Mouse (Mus musculus) B cell, adult 2 months (primary cell): ENCODE results near the gene Coq8a.

Experiments
- DNase-seq, 2 experiments: peaks; one replicate each; pipeline ENCODE4 v3.0.0; 2022

The Coq8a gene

DNA sequence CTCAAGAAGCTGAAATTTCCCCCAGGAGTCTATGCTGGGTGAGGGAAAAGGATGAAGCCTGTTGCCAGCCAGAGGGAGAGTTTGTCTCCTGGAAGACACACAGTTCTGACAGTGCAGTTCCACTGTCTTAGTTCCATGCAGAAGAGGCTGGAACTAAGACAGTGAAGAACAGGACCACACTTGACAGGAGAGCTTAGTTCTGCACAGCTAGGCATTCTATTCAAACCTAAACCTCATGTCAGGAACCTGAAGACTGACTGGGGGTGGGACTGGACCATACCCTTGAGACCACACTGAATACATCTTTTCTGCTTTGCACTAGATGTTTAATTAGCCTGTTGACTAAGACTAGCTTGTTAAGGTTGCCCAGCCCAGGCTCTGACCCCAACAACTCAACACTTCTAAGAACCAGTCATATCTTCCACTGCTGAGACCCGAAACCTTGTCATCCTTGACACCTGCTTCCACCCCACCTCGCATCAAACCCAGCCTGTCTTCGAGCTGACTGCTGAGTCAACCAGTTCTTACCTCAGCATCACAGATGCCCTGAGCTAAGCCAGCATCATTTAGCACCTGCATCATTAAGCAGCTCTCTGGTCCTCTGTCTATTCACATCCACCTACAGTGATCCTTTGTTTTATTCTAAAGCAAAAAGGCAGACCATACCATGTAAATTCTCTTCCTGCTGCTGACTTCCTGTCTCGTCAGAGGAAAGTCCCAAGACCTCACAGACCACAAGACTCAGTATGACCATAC is at the start of gene Coq8a:
Gene Coq8a, minus strand, starts transcription at position 644 of the 756 bp plus-strand sequence.
- DNase-seq: peak; percentile 80 to 84

- no peak for DNase-seq
Measured at GRCm38 (mm10) chr1:180248593-180249146, 49.3 kb upstream of the Coq8a start.

DNA sequence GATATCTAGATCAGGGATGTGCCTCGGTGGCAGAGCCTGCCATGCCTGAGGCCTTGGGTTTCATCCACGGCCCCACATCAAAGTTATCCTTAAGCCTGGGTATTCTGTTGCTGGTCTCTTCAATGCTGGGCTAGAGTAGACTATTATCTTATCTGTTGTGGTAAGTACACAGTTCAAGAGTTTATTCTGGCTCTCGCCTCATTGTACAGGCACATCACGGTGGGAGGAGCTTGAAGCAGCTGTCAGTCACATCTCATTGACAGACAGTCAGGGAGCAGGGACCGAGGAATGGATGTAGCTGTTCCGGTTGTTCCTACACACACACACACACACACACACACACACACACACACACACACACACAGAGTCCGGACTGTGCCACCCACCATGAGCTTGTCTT is 48.5 kb upstream of the Coq8a start:
- no peak for DNase-seq

GRCm38 (mm10) chr1:180245741-180246507 is 46.5 kb upstream of the Coq8a start:
- DNase-seq: no peak

- DNase-seq: no peak
Measured at GRCm38 (mm10) chr1:180231729-180232128, 32.3 kb upstream of the Coq8a start.

DNA sequence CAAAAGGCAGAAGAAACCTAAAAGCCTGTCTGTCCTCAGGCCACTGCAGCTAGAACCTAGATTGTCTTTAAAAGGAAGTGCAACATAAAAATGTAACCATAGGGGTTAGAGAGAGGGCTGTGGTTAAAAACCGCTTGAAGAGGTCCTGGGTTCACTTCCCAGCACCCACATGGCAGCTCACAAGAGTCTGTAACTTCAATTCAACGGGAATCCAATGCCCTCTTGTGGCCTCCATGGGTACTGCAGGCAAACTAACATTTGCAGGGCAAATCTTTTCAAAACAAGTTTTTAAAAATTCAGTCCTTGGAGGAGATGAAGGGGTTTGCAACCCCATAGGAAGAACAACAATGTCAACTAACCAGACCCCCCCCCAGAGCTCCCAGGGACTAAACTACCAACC is 31.2 kb upstream of the Coq8a start:
- DNase-seq: peak; percentile 66

GRCm38 (mm10) chr1:180229906-180230305 is 30.5 kb upstream of the Coq8a start:
- no peak for DNase-seq

- DNase-seq: no peak
Measured at GRCm38 (mm10) chr1:180228854-180229253, 29.5 kb upstream of the Coq8a start.

- peak in 1 of 2 experiments; percentile 9 for DNase-seq
Measured at GRCm38 (mm10) chr1:180226766-180227165, 27.4 kb upstream of the Coq8a start.

GRCm38 (mm10) chr1:180226221-180226713 is 26.9 kb upstream of the Coq8a start:
- peak in 1 of 2 experiments; percentile 56 for DNase-seq

- DNase-seq: peak; percentile 74 to 78
Measured at GRCm38 (mm10) chr1:180225500-180226220, 26.3 kb upstream of the Coq8a start.

DNA sequence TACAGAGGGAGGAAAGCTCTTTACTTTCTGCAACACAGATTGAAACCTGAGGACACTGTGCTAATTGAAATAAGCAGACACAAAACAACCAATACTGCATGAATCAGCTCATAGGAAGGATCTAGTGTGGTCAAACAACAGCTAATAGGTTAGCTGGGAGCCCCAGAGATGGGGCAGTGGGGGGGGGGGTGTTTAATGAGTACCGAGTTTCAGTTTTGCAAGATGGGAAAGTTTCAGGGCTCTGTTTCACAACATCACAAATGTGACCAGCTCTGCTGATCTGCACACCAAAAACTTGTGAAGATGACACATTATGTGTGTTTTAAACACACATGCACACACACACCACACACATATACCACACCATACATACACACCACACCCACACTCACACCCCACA is 22.6 kb upstream of the Coq8a start:
- DNase-seq: no peak

GRCm38 (mm10) chr1:180220791-180221542 is 21.6 kb upstream of the Coq8a start:
- DNase-seq: no peak

- no peak for DNase-seq
Measured at GRCm38 (mm10) chr1:180216541-180217276, 17.3 kb upstream of the Coq8a start.

DNA sequence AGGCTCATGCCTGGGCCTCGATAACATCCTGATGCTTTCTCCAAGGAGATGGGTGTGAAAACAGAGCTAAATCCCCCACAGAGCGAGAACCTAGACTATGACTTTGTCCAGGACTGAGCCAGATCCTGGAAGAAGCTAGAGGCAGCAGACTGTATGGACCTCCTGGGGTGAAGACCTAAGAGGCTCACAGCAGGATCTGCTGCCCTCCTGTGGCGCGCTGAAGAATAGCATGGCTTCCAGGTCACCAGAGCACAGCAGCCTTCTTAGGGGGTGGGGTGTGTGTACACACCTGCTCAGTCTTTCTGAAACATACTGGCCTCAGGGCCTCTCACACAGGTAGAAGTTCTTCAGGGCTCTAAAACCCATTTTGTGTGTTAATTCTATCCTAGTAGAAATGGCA is 15.6 kb upstream of the Coq8a start:
- peak; percentile 85 to 87 for DNase-seq

GRCm38 (mm10) chr1:180212911-180213310 is 13.5 kb upstream of the Coq8a start:
- DNase-seq: no peak

DNA sequence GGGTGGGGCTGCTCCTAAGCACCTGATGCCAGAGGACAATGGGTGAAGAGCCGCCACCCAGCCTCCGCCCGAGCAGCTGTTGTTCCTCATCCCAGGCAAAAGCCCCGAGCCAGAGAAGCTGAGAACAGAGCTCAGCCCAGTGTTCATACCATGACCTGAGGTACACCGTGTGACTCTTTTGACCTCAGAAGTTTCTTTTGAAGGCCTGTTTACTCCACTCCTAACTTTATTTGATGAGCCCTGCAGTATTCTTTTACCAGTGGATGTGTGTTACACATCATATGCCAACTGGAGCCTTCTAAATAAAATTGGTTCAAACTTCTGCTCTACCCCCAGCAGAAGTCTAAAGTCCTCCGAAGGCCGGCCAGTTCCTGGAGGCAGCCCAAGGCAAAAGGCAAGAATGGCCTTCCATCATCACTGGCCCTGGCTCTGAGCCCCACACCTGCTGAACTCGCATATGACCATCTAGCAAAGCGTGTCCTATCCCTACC is 11.4 kb upstream of the Coq8a start:
- no peak for DNase-seq

DNA sequence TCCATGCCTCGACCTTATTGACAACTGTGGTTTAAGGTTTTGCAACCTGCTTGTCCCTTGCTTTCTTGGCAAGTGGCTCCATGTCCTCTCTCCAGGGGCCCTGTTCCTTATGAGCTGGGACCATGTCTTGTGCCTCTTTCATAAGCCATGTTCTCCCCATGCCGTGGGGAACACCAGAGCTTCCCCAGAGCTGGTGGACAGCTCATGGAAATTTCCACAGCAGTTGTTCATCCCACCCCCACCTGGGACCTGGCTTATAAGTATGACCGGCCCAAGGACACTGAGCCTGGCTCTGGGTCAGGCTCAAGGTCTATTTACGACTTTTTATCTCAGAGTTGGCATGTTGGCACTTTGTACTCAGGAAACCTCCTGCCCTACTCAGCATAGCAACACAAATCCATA is 10.6 kb upstream of the Coq8a start:
- no peak for DNase-seq

DNA sequence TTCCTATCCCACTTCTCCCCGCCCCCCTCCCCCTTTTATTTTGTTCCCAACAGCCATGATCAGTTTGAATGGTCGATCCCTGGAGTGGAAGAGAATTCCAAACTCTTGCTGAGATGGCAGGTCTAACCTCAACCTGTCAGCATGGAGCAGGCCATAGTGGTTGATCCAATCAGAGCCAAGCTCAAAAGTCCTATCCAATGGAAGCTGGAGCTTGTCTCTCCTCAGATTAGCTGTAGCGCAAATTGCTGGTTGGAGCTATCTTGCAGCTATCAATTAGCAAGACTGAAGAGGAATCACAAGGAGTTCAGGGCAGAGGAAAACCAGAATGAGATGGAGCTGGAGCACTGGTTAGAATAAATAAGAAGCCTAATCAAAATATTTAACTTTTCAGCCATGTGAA is 9.0 kb upstream of the Coq8a start:
- no peak for DNase-seq

DNA sequence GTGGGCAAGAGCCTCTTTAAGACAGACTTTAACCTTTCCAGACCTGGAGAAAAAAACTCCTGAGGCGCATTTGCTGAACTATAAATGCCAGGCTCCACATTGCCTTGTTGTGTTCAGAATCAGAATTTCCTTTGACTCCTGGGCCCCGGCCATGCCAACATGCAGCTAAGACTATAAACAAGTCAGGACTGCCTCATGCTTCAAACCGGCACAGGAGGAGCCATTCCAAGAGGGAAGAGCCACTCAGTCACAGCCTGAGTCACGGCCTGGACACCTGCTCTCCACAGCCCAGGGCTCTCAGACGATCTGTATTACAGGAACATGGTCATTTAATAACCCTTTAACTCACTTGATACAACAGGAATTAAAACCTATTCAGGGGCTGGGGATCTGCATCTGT is 1.3 kb upstream of the Coq8a start:
- DNase-seq: no peak

- DNase-seq: no peak
Measured at GRCm38 (mm10) chr1:180199715-180200050, 281 bp upstream of the Coq8a start.
